Mouse (Mus musculus) embryo, embryonic 11 days (tissue): Measurements from ENCODE around the gene Larp4b.

Experiments
- DNase-seq: peaks from one replicate; pipeline ENCODE4 v3.0.0-alpha.2; 2015

The Larp4b gene

GRCm38 (mm10) chr13:9127715-9128114 lies 34.0 kb downstream of the Larp4b start:
- DNase-seq = no peak

GRCm38 (mm10) chr13:9128707-9129314 lies 35.1 kb downstream of the Larp4b start:
- DNase-seq = no peak

GRCm38 (mm10) chr13:9134421-9134820 lies 40.7 kb downstream of the Larp4b start:
- DNase-seq = no peak

- DNase-seq = no peak
Observed at GRCm38 (mm10) chr13:9136088-9136487, 42.4 kb downstream of the Larp4b start.

- DNase-seq = peak; percentile 14
Observed at GRCm38 (mm10) chr13:9136733-9137132, 43.1 kb downstream of the Larp4b start.

- no peak for DNase-seq
Observed at GRCm38 (mm10) chr13:9139466-9139991, 45.8 kb downstream of the Larp4b start.

GRCm38 (mm10) chr13:9140204-9140603 lies 46.5 kb downstream of the Larp4b start:
- no peak for DNase-seq

- DNase-seq = peak; percentile 10
Observed at GRCm38 (mm10) chr13:9142371-9142770, 48.7 kb downstream of the Larp4b start.

GRCm38 (mm10) chr13:9148830-9149229 lies 55.1 kb downstream of the Larp4b start:
- DNase-seq = no peak

- DNase-seq = no peak
Observed at GRCm38 (mm10) chr13:9149473-9150217, 56.0 kb downstream of the Larp4b start.

GRCm38 (mm10) chr13:9151100-9151499 lies 57.4 kb downstream of the Larp4b start:
- no peak for DNase-seq

GRCm38 (mm10) chr13:9151619-9152018 lies 57.9 kb downstream of the Larp4b start:
- DNase-seq = no peak

- DNase-seq = no peak
Observed at GRCm38 (mm10) chr13:9152267-9152666, 58.6 kb downstream of the Larp4b start.

- DNase-seq = no peak
Observed at GRCm38 (mm10) chr13:9153803-9154202, 60.1 kb downstream of the Larp4b start.

GRCm38 (mm10) chr13:9159282-9159681 lies 65.6 kb downstream of the Larp4b start:
- no peak for DNase-seq

GRCm38 (mm10) chr13:9162888-9163287 lies 69.2 kb downstream of the Larp4b start:
- no peak for DNase-seq

- no peak for DNase-seq
Observed at GRCm38 (mm10) chr13:9167842-9168241, 74.2 kb downstream of the Larp4b start.

GRCm38 (mm10) chr13:9169616-9170015 lies 75.9 kb downstream of the Larp4b start:
- DNase-seq = no peak

- no peak for DNase-seq
Observed at GRCm38 (mm10) chr13:9170726-9171125, 77.0 kb downstream of the Larp4b start.

GRCm38 (mm10) chr13:9173414-9173813 lies 79.7 kb downstream of the Larp4b start:
- DNase-seq = no peak

- DNase-seq = no peak
Observed at GRCm38 (mm10) chr13:9175171-9175570, 81.5 kb downstream of the Larp4b start.

- no peak for DNase-seq
Observed at GRCm38 (mm10) chr13:9178270-9178669, 84.6 kb downstream of the Larp4b start.

- DNase-seq = no peak
Observed at GRCm38 (mm10) chr13:9178718-9179117, 85.0 kb downstream of the Larp4b start.

GRCm38 (mm10) chr13:9180221-9180620 lies 86.5 kb downstream of the Larp4b start:
- DNase-seq = no peak
